Mouse (Mus musculus) gonadal fat pad, adult 2 months (tissue): ENCODE data around the gene Ehd3. TPM values are rescaled to one million over a fixed set of nuclear protein-coding genes. Genes with fewer than 3 reads are reported as not detected.

Source experiments
- DNase-seq: peaks from one replicate; pipeline ENCODE4 v3.0.0-alpha.2; 2012; ENCODE audit warnings: low read depth
- polyA plus RNA-seq: library from polyadenylated mRNA; depleted of rRNA; stranded (reverse); fragments of >200 nt; gene quantifications from 2 replicates; pipeline ENCODE4 v1.2.3, GENCODE M21; 2012; rRNA removed

Ehd3 gene
- polyA plus RNA-seq: 29.6 and 53.0 TPM in 2 replicates

DNA sequence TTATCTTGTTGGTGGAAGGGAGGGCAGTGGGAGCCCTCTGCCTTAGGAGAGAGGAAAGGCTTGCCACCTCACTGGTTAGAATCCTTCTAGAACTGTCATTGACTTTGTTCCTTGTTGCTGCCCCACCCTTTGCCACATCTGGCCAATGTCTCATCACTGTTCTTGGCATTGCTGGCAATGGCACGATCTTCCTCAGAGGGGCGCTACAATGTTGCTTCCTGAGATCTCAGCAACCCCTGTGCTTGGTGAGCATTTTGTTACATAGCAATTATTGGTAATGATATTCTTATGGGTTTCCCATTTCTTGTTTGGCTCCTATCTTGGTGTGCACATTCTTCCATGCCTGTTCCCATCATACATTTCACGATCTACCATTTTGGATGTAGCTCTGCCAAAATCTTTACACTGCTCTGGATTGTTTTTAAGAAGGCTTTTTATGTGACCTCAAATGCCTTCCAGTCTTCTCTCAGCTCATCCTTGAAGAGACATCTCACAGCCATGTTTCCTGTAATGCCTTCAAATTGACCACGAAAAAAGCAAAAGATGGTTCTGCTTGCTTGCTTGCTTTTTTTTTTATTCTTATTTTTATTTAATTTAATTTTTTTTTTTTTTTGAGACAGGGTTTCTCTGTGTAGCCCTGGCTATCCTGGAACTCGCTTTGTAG lies at the start of gene Ehd3:
Ehd3 (plus strand) TSS at position 614 of the 664 bp plus-strand sequence.
- no peak for DNase-seq

DNA sequence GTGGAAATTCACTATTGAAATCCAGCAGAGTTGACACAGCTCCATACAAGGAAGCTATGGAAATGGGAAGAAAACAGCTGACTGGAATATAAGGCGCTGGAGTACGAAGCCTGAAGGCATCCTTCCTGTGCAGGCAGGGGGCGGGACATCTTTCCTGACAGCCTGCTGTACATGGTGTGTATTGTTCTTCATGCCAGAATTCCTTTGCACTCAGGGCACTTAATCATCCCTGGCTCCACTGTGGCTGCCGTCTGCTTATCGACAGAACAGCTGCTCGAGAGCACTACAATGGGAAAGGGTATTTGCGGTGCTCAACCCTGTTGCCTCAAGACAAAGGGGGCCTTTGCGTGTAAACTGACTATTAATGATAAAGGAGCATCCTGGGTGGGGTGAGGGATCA lies 33.0 kb upstream of the Ehd3 start:
- no peak for DNase-seq

DNA sequence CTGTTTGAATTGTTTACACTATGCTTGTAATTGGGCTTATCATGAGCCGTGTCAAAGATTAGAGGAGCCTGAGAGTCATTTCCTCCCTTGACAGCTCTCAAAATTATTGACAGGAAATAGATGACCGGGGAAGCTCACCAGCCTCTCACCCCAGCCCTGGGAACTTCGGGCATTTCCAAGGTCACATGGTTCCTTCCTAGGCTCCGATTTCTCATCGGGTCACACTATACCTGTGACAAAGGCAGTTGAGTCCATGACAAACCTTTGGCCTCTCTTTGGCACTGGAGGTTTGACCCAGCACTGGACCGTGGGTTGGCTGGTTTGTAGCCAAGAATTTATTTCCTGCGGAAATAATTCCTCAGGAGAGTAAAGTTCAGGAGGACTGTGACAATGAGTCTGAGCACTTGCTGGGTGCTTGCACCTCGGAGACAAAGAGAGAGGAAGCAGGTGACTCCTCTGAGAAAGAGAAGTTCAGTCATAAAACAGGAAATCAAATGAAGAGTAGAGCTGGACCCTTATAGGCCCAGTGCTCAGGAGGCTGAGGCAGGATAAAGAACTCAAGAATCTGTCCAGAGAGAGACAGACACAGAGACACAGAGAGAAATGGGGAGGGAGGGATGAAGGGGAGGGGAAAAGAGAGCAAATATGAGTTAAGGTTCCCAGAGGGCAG lies 17.2 kb upstream of the Ehd3 start:
- no peak for DNase-seq

DNA sequence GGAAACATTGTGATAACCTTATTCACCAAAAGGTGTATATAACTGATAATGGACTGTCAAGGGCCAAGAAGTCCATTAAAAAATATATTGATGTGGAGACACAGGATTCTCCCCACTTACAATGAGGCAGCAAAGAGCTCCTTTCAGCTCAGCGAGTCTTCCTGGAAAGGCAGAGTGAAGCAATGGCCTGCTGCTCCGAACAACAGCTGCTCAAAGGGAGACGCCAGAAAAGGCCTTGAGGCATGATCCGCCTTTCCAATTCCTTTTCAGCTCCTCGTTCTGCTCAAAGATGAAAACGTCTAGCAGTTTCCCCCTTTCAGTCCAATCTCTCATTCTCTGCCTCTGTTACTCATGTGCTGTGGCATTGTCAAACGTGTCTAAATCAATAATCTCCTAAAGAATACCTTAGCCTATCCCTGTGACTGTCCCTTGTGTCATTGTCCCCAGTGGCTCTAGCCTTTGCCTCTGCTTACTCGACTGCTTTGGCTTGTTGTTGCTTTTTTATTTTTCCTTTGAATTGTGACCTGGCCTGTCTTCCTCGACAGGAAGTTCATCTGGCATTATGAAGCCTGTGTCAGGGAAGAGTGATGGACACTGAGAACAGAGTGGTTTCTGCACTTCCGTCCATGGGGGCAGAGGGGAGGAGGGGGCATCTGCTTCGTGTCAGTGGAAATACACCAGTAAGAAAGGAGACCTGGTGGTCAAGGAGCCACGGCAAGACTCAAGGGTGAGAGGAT lies 13.5 kb upstream of the Ehd3 start:
- DNase-seq: no peak

DNA sequence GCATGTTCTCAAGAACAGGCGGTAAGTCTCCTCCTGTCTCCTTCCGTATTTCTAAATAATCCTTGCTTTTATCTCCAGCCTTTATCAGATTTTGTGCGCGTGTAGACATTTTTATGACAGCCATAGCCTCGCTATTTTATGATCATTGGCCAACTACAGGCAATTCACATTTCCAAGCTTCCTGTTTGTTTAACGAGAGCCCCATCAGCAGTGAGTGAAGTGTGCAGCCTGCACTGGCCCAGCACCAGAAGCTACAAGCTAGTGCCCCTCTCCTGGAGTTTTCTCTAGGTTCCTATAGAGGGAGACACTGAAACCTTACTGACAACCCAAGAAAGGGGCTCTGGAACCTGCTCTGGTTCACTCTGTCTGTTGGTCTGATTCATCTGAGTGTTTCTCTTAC lies 7.1 kb upstream of the Ehd3 start:
- no peak for DNase-seq

DNA sequence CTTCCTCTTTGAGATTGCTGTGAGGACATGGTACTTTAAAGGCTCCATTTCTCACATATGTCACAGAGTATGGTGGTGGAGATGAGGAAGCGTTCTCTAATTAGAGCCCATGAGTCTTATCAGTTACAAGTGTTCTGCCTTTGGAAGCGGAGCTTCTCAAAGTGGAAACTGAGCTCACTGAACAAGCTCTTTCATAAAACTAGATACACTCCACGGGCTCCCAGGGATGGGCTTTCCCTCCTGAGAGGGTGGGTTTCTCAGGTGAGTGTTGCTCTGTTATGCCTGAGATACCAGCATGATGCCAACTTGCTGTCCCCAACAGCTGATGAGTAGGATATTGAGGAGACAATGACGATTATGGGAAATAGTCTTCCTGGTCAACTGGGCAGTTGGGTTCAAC lies 6.2 kb upstream of the Ehd3 start:
- DNase-seq: no peak

DNA sequence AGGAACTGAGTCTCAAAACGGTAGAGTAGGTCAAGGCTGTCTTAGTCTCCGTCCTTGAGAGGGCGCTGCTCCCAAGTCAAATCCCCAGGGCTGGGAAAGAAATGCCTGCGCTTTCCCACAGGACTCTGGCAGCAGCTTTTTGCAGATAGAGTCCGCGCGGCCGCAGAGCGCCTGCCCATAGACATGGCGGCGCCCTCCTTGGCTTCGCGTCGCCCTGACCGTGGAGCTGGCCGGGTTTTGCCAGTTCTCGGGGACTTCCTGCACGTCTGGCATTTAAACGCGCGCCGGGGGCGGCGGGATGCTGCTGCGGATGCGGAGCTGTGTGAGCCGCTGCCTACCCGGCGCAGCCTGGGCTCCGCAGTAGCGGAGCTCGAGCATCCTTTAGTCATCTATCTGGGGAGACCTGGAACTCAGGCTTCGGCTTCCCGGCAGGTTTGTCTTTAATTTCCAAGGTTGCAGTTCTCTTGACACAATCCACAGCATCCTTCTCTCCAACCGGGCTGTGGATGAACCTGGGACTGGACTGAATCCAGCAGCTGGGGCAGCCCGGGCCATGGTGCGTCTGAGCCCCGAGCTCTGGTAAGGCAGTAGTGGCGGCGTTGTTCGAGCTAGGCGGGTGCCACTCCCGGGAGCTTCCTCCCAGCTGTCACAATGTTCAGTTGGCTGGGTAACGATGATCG lies 798 bp downstream of the Ehd3 start:
- no peak for DNase-seq

DNA sequence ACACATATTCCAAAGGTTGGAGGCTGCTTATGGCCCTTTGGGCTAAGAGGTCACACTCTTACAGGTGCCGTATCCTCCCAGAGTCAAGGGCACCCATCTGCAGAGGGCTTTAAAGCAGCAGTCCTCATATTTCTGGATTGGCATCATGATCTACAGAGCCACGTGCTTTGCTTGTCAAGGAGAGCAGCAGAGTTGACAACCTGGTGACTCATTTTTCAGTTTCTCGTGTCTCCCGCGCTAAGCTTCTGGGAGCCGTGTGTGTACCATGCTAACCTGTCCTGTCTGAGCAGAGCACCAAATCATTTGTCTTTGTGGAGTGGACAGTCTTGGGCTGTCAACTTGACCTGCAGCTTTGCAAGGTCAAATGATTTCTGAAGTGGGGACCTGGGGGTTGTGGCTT lies 2.4 kb downstream of the Ehd3 start:
- DNase-seq: no peak

DNA sequence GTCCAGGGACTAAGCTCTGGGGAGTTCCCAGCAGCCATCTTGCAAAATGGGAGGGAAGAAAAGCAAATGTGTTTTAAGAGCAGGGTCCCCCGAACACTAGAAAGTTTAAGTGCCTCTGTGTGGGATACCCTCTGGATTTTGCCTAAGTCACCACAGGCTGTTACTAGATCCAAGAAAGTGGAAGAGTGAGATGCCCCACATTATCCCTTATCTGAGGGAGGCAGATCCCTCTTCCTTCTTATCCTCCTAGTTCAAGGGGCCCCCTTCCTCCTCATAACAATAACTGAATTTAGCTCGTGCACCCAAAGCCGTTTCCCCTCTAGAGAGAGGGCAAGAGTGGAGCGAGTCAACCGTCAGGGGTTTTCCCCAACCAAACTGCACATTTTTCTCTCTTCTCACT lies 3.3 kb downstream of the Ehd3 start:
- no peak for DNase-seq

DNA sequence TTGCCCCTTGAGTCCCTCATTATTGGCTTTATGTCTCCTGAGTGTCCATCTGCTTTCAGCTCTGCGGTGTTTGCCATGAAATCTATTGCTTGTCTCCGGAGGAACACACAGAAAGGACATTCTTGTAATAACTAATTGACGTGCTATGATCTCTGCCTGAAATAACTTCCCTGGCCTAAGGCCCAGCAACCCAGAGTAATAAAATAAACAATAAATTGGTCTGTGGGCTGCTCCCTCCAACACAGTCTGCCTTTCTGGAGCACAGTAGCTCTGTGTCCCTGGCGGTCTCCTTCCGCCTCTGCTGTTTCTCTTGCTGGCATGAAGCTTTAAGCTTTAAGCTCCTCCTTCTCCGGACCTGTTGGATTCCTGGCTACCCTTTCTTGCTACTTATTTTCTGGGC lies 4.5 kb downstream of the Ehd3 start:
- DNase-seq: no peak

DNA sequence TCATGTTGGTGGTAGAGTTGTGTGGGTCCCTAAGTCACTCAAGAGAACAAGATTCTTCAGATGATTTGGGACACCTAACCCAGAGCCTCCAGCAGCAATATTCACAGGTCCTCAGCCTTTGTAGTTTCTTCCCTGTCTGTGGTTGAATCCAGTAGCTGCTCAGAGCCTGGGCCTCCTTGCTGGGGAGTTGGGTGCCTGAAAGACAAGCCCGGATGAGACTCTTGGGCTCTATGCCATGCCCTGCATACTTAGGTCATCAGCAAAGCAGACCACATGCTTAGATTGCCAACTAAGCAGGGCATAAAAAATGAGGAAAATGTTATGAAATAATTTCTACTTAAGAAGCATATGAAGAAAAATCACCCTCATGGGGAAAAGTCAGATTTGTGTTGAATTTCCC lies 6.9 kb downstream of the Ehd3 start:
- DNase-seq: no peak

DNA sequence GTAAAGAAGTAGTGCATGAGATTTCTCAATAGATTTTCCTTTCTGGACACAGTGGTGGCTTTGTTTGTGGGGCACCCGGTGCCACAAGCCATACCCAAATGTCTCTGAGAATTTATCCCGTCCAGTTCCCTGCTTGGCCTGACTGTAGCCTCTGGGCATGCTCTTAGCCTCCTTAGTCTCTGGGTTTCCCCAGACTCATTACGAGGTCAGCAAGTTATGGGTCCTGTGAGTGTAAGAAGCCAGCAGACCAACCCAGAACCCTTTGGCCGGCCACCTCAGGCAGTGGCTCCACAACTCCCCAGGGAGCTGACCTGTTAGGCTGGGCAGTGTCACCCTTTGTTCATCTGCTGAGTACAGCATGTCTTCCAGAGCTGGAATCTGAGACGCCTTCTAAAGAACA lies 7.6 kb downstream of the Ehd3 start:
- DNase-seq: no peak

DNA sequence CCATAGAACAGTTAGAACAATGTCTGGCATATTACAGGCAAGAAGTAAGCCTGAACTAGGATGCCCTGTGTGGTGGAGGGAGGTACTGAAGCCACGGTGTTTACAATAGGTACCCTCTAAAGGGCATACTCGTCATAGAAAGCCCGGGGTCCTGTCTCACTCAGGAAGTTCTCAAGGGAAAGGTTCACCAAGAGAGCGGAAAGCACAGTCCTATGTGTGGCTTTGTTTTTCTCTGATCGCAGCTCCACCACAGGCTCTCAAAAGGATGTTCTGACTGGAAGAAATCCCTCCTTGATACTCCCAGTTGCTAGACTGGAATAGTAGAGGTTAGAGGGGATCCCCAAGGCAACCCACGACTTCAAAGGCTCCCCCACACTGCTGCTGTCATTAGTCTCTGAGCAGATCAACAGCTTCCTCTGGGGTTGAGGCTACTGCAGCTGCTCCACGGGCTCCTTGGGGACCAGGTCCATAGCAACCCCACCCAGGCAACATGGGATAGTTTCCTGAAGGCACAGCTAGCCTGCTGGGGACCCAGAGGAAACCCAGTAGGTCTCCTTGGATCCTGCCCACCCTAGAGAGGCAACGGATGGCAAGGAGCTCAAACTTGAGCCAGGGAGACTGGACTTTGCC lies 9.2 kb downstream of the Ehd3 start:
- DNase-seq: no peak

DNA sequence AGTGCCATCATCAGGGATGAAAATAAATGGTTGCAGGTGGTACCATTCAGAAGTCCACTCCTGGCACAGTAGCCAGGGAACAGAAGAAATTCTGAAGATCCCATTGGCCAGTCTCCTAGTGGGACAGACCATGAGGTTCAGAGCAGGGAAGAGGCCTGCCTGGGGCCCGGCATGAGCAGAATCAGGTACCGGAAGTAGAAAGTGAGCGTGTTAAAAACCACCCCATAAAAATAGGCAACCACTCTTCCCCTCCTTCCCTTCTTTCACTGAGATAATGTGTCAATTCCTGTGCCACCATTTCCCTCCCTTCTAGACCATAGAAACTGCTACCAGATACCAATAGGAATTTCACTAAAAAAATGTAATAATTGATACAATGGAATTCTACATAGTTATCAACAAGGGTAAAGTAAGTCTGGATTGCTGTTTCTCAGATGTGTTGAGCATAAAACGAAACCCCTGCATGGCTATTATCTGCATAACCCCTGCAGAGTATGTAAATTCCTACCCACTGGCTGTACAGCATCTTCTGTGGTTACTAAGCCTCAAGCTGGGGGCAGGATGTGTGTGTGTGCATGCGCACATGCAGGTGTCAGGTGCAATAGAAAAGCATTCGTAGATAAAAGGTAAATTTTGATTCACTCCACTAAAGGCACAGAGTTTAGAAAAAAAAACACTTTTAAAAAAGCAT lies 10.7 kb downstream of the Ehd3 start:
- no peak for DNase-seq

DNA sequence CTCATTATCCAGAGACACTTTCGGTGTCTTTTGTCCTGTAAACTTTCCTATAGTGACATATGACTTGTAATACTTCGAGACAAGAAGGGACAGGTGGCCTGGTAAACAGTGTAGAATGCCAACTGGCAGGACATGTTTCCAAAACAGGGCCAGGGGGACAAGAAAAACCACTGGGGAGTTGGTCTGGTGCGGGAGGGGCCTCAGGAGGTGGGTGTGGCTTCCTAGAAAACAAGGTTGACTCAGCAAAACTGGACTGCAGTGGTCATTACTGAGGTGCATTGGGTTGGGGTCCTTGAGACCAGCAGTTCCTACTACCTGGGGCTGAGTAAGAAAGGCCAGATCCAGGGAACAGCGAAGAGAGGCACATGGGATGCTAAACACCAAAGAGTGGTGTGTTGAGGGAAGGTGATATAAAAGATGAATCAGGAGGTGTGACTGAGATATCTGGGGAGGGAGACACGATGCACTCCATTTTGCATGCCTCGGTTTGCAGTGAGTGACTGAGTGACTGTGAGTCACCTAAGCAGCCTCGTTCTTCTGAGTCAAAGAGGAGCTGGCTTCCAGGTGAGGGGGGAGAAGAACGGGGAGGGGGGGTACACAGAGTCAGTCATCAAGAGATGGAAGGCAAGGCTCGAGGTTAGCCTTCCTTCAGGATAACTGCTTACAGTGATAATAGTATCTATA lies 13.9 kb downstream of the Ehd3 start:
- DNase-seq: no peak

DNA sequence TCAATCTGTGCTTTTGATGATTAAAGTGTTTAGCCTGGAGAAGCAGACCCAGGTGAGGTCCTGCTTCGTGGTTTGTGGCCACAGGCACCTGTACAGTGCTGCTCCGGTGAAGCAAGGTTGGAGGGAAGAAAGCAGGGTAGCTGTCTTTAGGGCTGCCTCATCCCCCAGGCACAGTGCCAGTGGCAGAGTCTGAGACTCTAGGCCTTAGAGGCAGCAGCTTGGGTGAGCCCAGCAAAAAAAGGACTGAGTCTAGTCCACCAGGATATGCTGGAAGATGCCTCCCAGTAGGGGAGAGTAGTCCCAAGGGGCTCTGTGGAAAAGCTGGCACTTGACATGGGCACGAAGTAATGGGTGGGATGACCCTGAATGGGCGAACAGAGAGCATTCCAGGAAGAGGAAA lies 15.0 kb downstream of the Ehd3 start:
- DNase-seq: no peak

DNA sequence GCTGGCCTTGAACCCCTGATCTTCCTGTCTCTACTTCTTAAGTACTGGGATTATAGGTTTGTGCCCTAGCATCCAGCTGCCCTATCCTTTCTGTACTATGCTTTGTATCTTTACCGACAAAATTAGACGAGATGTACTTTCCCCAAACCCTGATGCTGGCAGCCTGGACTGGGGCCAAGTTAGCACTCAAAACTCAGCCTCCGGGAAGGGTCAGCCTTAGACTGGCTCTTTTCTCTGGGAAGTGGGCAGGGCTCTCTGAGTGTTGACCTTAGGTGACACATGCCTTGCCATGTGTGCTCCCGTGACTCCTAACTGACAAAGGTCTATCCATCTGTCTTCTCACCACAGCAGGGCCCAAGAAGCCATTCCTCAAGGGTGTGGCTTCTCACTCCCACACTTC lies 16.8 kb downstream of the Ehd3 start:
- no peak for DNase-seq

DNA sequence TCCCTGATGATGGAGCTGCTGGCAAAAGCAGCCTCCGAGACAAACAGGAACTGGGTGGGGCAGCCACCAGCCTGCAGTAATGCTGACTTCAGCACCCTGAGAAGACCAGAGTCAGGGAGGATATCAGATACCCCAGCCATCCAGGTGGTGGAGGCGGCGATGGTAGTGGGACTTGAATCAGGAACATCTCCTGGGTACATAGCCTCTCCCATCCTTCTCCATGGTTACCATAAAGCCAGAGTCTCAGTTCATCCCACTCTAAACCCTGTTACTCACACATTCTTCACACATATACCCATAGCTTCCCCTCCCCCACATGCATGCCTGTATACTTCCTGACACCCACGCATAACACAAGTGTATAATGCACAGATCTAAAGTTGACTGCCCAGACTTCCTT lies 18.3 kb downstream of the Ehd3 start:
- no peak for DNase-seq

DNA sequence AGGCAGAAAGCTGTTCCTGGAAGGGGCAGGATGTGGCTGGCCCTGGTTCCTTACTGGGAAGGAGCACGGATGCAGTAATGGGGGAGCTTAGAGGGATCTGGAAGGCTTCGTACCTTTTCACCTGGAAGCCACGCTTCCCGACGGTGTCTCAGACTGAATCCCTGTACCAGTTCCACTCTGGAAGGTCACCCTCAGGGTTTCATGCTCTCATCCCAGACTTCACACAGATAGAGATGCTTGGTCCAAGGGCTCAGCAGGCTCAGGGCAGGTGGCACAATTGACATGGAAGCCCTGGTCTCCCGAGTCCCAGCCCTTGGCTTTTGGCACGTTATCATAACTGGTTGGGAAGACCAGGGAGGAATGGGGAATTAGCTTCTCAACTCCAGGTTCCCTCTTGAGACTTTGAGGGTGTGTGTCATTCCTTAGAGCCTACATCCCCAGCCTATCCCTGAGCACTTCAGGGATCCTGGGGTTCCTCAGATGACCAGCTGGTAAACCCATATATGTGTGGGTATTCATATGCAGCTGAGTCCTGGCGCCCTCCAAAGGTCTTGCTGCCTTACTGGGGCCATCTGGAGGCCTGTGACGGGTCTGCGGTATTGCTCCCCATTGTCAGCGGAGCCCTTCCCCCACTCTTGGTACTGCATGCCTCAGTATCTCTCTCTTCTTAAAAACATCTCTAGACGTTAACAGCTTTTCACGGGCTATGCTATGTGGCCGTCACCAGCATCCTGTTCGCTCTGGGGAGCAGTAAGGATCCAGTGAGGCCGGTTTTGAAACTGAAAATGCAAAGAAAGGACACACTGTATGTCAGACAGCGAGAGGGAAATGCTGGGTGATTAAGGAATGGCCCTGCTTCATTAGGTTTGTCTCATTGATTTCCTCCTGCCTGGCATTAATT lies 19.4 kb downstream of the Ehd3 start:
- DNase-seq: no peak

DNA sequence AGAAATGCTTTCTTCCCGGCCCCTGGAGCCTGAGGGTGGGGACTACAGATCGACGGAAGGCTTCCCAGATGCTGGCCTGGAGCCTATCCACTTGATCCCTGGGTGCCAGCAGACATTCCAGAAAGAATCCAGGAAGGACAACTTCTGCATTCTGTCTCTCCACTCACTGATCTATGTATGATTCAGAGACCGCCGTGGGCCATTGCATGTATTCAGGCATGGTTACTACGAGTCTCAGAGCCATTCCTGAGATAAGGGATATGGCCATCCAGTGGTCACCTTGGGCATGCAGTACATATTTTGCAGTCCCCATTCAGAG lies 20.0 kb downstream of the Ehd3 start:
- no peak for DNase-seq
